Mouse (Mus musculus): ENCODE data around the gene Slc25a47. TPM values are rescaled to one million over a fixed set of nuclear protein-coding genes. Genes with fewer than 3 reads are reported as not detected.

Slc25a47 gene
- 10 to 100 TPM in 24 of 26 experiments, 1 to 10 TPM in 2; 7.6 to 27.8 (median 16.9) TPM for total RNA-seq (2018; cell fraction: chromatin; rRNA removed)
- 1 to 10 TPM in 3 of 26 experiments, under 1 TPM in 22, not detected in 1; 0.08 to 2.2 (median 0.31) TPM for total RNA-seq (2018; cell fraction: cytosol; rRNA removed)
- total RNA-seq (2018; cell fraction: nucleus; rRNA removed), result 10 to 100 TPM in 8 of 26 experiments, 1 to 10 TPM in 18; 1.9 to 15.4 (median 8.8) TPM
- polyA plus RNA-seq (2018), result 0.09 to 1.3 TPM (median 0.60 TPM) in 3 replicates

GRCm38 (mm10) chr12:108835840-108836409, at the start of gene Slc25a47, which contains the start of gene Slc25a29:
Slc25a47 (plus strand) TSS chr12:108836046.
Slc25a29 (minus strand) TSS chr12:108835883.
- Histone ChIP-seq H3K79me2 (ENCODE audit: inconsistent target) (no peaks in the 10 kb centered on the region), H3K36me3 (ENCODE audit: inconsistent target) (no peaks in the 10 kb centered on the region), H3K27ac (no peak within 1 kb of the TSS), H3K4me3 (ENCODE audit: inconsistent target) (peak within 1 kb of the TSS; percentile 27; the same call in 1 of the 2 replicates)
- 1% methylated on average over 53 of the region's 53 CpGs for WGBS (ENCODE audit: missing documents)

GRCm38 (mm10) chr12:108787329-108787728, 48.5 kb upstream of the Slc25a47 start:
- Histone ChIP-seq H3K36me3 (ENCODE audit: inconsistent target) (no peaks in the 10 kb centered on the region), H3K27ac (no peak overlapping the region), H3K79me2 (ENCODE audit: inconsistent target) (peaks cover 96% of the 10 kb centered on the region), H3K4me3 (ENCODE audit: inconsistent target) (no peak overlapping the region)
- WGBS (ENCODE audit: missing documents), result 100% methylated on average over 2 of the region's 2 CpGs

- whole genome bisulfite sequencing (ENCODE audit: missing documents), result 0% methylated on average over 52 of the region's 52 CpGs
- no peaks in the 10 kb centered on the region for H3K36me3 ChIP-seq (ENCODE audit: inconsistent target)
- H3K27ac ChIP-seq, result peak overlapping the region; percentile 42
Observed at GRCm38 (mm10) chr12:108792152-108792545, 43.7 kb upstream of the Slc25a47 start.

GRCm38 (mm10) chr12:108792546-108793452, 43.0 kb upstream of the Slc25a47 start, which contains the start of gene Yy1:
Yy1 (plus strand) TSS chr12:108792973.
- Histone ChIP-seq H3K4me3 (ENCODE audit: inconsistent target) (peak within 1 kb of the TSS; percentile 65), H3K79me2 (ENCODE audit: inconsistent target) (peaks cover 75% of the 10 kb centered on the region), H3K27ac (peak within 1 kb of the TSS; percentile 42), H3K36me3 (ENCODE audit: inconsistent target) (no peaks in the 10 kb centered on the region)
- under 1% methylated on average over 82 of the region's 127 CpGs for WGBS (ENCODE audit: missing documents)

More at GRCm38 (mm10) chr12:108792152-108792545, 43.7 kb upstream of the Slc25a47 start:
- H3K4me3 ChIP-seq (ENCODE audit: inconsistent target), result peak overlapping the region; percentile 65
- H3K79me2 ChIP-seq (ENCODE audit: inconsistent target), result peaks cover 75% of the 10 kb centered on the region

- Histone ChIP-seq H3K79me2 (ENCODE audit: inconsistent target) (peaks cover 75% of the 10 kb centered on the region), H3K36me3 (ENCODE audit: inconsistent target) (no peaks in the 10 kb centered on the region), H3K27ac (no peak overlapping the region), H3K4me3 (ENCODE audit: inconsistent target) (peak overlapping the region; percentile 18; the same call in 1 of the 2 replicates)
- WGBS (ENCODE audit: missing documents), result under 1% methylated on average over 55 of the region's 71 CpGs
Observed at GRCm38 (mm10) chr12:108793453-108793941, 42.3 kb upstream of the Slc25a47 start.

GRCm38 (mm10) chr12:108794078-108794711, 41.7 kb upstream of the Slc25a47 start:
- Histone ChIP-seq H3K27ac (peak overlapping the region; percentile 76), H3K4me3 (ENCODE audit: inconsistent target) (peak overlapping the region; percentile 74), H3K79me2 (ENCODE audit: inconsistent target) (peaks cover 75% of the 10 kb centered on the region), H3K36me3 (ENCODE audit: inconsistent target) (no peaks in the 10 kb centered on the region)
- WGBS (ENCODE audit: missing documents), result 1% methylated on average over 65 of the region's 94 CpGs

GRCm38 (mm10) chr12:108794979-108795537, 40.8 kb upstream of the Slc25a47 start:
- WGBS (ENCODE audit: missing documents), result 5% methylated on average over 9 of the region's 9 CpGs
- Histone ChIP-seq H3K27ac (peak overlapping the region; percentile 76), H3K79me2 (ENCODE audit: inconsistent target) (peaks cover 75% of the 10 kb centered on the region)

GRCm38 (mm10) chr12:108801613-108802012, 34.2 kb upstream of the Slc25a47 start:
- Histone ChIP-seq H3K36me3 (ENCODE audit: inconsistent target) (peaks cover under 1% of the 10 kb centered on the region; the same call in 1 of the 2 replicates), H3K27ac (no peak overlapping the region), H3K4me3 (ENCODE audit: inconsistent target) (no peak overlapping the region), H3K79me2 (ENCODE audit: inconsistent target) (peaks cover 100% of the 10 kb centered on the region)
- WGBS (ENCODE audit: missing documents), result 96% methylated on average over 2 of the region's 2 CpGs

More at GRCm38 (mm10) chr12:108794979-108795537, 40.8 kb upstream of the Slc25a47 start:
- peak overlapping the region; percentile 74 for H3K4me3 ChIP-seq (ENCODE audit: inconsistent target)
- H3K36me3 ChIP-seq (ENCODE audit: inconsistent target), result no peaks in the 10 kb centered on the region

- Histone ChIP-seq H3K27ac (no peak overlapping the region), H3K4me3 (ENCODE audit: inconsistent target) (no peak overlapping the region), H3K36me3 (ENCODE audit: inconsistent target) (peaks cover 7% of the 10 kb centered on the region; the same call in 1 of the 2 replicates), H3K79me2 (ENCODE audit: inconsistent target) (peaks cover 100% of the 10 kb centered on the region)
- WGBS (ENCODE audit: missing documents), result 91% methylated on average over 2 of the region's 2 CpGs
Observed at GRCm38 (mm10) chr12:108804388-108804787, 31.5 kb upstream of the Slc25a47 start.

GRCm38 (mm10) chr12:108808465-108808864, 27.4 kb upstream of the Slc25a47 start:
- Histone ChIP-seq H3K4me3 (ENCODE audit: inconsistent target) (no peak overlapping the region), H3K79me2 (ENCODE audit: inconsistent target) (peaks cover 100% of the 10 kb centered on the region), H3K36me3 (ENCODE audit: inconsistent target) (peaks cover 10% of the 10 kb centered on the region; the same call in 1 of the 2 replicates), H3K27ac (no peak overlapping the region)
- WGBS (ENCODE audit: missing documents), result 87% methylated on average over 2 of the region's 2 CpGs

- Histone ChIP-seq H3K27ac (no peak overlapping the region), H3K36me3 (ENCODE audit: inconsistent target) (peaks cover 23% of the 10 kb centered on the region), H3K4me3 (ENCODE audit: inconsistent target) (no peak overlapping the region), H3K79me2 (ENCODE audit: inconsistent target) (peaks cover 100% of the 10 kb centered on the region)
- 67% methylated on average over 1 of the region's 1 CpGs for WGBS (ENCODE audit: missing documents)
Observed at GRCm38 (mm10) chr12:108809771-108810170, 26.1 kb upstream of the Slc25a47 start.

- peaks cover 100% of the 10 kb centered on the region for H3K79me2 ChIP-seq (ENCODE audit: inconsistent target)
- WGBS (ENCODE audit: missing documents), result 85% methylated on average over 7 of the region's 7 CpGs
- no peak overlapping the region for H3K27ac ChIP-seq
- peaks cover 28% of the 10 kb centered on the region for H3K36me3 ChIP-seq (ENCODE audit: inconsistent target)
- no peak overlapping the region for H3K4me3 ChIP-seq (ENCODE audit: inconsistent target)
Observed at GRCm38 (mm10) chr12:108810309-108810708, 25.5 kb upstream of the Slc25a47 start.

GRCm38 (mm10) chr12:108811133-108811532, 24.7 kb upstream of the Slc25a47 start:
- WGBS (ENCODE audit: missing documents), result 10% methylated on average over 2 of the region's 2 CpGs
- Histone ChIP-seq H3K27ac (no peak overlapping the region), H3K79me2 (ENCODE audit: inconsistent target) (peaks cover 100% of the 10 kb centered on the region), H3K36me3 (ENCODE audit: inconsistent target) (peaks cover 31% of the 10 kb centered on the region), H3K4me3 (ENCODE audit: inconsistent target) (no peak overlapping the region)
